Mouse (Mus musculus): ENCODE results near the gene Gpr68. TPM values are rescaled to one million over a fixed set of nuclear protein-coding genes. Genes with fewer than 3 reads are reported as not detected.

The Gpr68 gene
- polyA plus RNA-seq, 1 experiment: 0.13 TPM

GRCm38 (mm10) chr12:100890548-100890947, 17.4 kb downstream of the Gpr68 start:
- H3K79me3 ChIP-seq (ENCODE audit: low read depth): no peaks in the 10 kb centered on the region
- H3K79me2 ChIP-seq (ENCODE audit: control insufficient read depth, insufficient read depth): no peaks in the 10 kb centered on the region
- TF ChIP-seq USF1 (IDR thresholded peaks at IDR 0.05; ENCODE audit: low read depth) (no peak), CTCF (IDR thresholded peaks at IDR 0.05; ENCODE audit: control insufficient read depth, insufficient read depth, insufficient read length) (no peak)
- H3K4me3 ChIP-seq (ENCODE audit: insufficient read depth, poor library complexity, severe bottlenecking): no peak overlapping the region
- no peaks in the 10 kb centered on the region for H3K36me3 ChIP-seq (ENCODE audit: control insufficient read depth, insufficient read depth)
- no peak overlapping the region for H3ac ChIP-seq (ENCODE audit: control insufficient read depth, insufficient read length, low read depth)
- peaks cover 13% of the 10 kb centered on the region for H3K27me3 ChIP-seq (ENCODE audit: control insufficient read depth, insufficient read depth, insufficient read length)

GRCm38 (mm10) chr12:100887801-100888258, 20.2 kb downstream of the Gpr68 start:
- no peaks in the 10 kb centered on the region for H3K79me3 ChIP-seq (ENCODE audit: low read depth)
- TF ChIP-seq FOSL1 (IDR thresholded peaks at IDR 0.05; ENCODE audit: insufficient read depth, low read length, poor library complexity, severe bottlenecking): no peak
- TF ChIP-seq MYOD1 (IDR thresholded peaks at IDR 0.05; ENCODE audit: control insufficient read depth, insufficient read length, low read depth): no peak
- no peak for TF ChIP-seq MAX (IDR thresholded peaks at IDR 0.05)
- H3K27me3 ChIP-seq (ENCODE audit: control insufficient read depth, insufficient read depth, insufficient read length): peaks cover 8% of the 10 kb centered on the region
- H3ac ChIP-seq (ENCODE audit: control insufficient read depth, insufficient read length, low read depth): no peak overlapping the region
- H3K79me2 ChIP-seq (ENCODE audit: control insufficient read depth, insufficient read depth): no peaks in the 10 kb centered on the region
- H3K4me3 ChIP-seq (ENCODE audit: insufficient read depth, poor library complexity, severe bottlenecking): no peak overlapping the region
- H3K36me3 ChIP-seq (ENCODE audit: control insufficient read depth, insufficient read depth): no peaks in the 10 kb centered on the region

GRCm38 (mm10) chr12:100886877-100887276, 21.1 kb downstream of the Gpr68 start:
- no peaks in the 10 kb centered on the region for H3K36me3 ChIP-seq (ENCODE audit: control insufficient read depth, insufficient read depth)
- no peak overlapping the region for H3ac ChIP-seq (ENCODE audit: control insufficient read depth, insufficient read length, low read depth)
- H3K27me3 ChIP-seq (ENCODE audit: control insufficient read depth, insufficient read depth, insufficient read length): peaks cover 8% of the 10 kb centered on the region
- H3K4me3 ChIP-seq (ENCODE audit: insufficient read depth, poor library complexity, severe bottlenecking): no peak overlapping the region
- TF ChIP-seq USF1 (IDR thresholded peaks at IDR 0.05; ENCODE audit: low read depth): no peak
- no peak for TF ChIP-seq FOSL1 (IDR thresholded peaks at IDR 0.05; ENCODE audit: insufficient read depth, low read length, poor library complexity, severe bottlenecking)
- TF ChIP-seq CTCF (IDR thresholded peaks at IDR 0.05; ENCODE audit: control insufficient read depth, insufficient read depth, insufficient read length): no peak
- no peak for TF ChIP-seq MYOG (IDR thresholded peaks at IDR 0.05; ENCODE audit: control insufficient read depth, extremely low read depth, insufficient read length)
- no peak for TF ChIP-seq MAX (IDR thresholded peaks at IDR 0.05)
- TF ChIP-seq CEBPB (IDR thresholded peaks at IDR 0.05; ENCODE audit: low read depth): no peak
- TF ChIP-seq MYOD1 (IDR thresholded peaks at IDR 0.05; ENCODE audit: control insufficient read depth, insufficient read length, low read depth): no peak
- H3K79me3 ChIP-seq (ENCODE audit: low read depth): no peaks in the 10 kb centered on the region
- H3K79me2 ChIP-seq (ENCODE audit: control insufficient read depth, insufficient read depth): no peaks in the 10 kb centered on the region

- Histone ChIP-seq H3K27me3 (ENCODE audit: control insufficient read depth, insufficient read depth, insufficient read length) (peaks cover 8% of the 10 kb centered on the region), H3K4me3 (ENCODE audit: insufficient read depth, poor library complexity, severe bottlenecking) (no peak overlapping the region), H3K36me3 (ENCODE audit: control insufficient read depth, insufficient read depth) (no peaks in the 10 kb centered on the region), H3ac (ENCODE audit: control insufficient read depth, insufficient read length, low read depth) (no peak overlapping the region), H3K79me3 (ENCODE audit: low read depth) (no peaks in the 10 kb centered on the region), H3K79me2 (ENCODE audit: control insufficient read depth, insufficient read depth) (no peaks in the 10 kb centered on the region)
- TF ChIP-seq USF1 (IDR thresholded peaks at IDR 0.05; ENCODE audit: low read depth): no peak
- no peak for TF ChIP-seq FOSL1 (IDR thresholded peaks at IDR 0.05; ENCODE audit: insufficient read depth, low read length, poor library complexity, severe bottlenecking)
- no peak for TF ChIP-seq MAX (IDR thresholded peaks at IDR 0.05)
- TF ChIP-seq CTCF (IDR thresholded peaks at IDR 0.05; ENCODE audit: control insufficient read depth, insufficient read depth, insufficient read length): no peak
- TF ChIP-seq MYOG (IDR thresholded peaks at IDR 0.05; ENCODE audit: control insufficient read depth, extremely low read depth, insufficient read length): no peak
- TF ChIP-seq MYOD1 (IDR thresholded peaks at IDR 0.05; ENCODE audit: control insufficient read depth, insufficient read length, low read depth): no peak
- no peak for TF ChIP-seq CEBPB (IDR thresholded peaks at IDR 0.05; ENCODE audit: low read depth)
These were observed 22.4 kb downstream of the Gpr68 start for GRCm38 (mm10) chr12:100885585-100885984.

- TF ChIP-seq MAX (IDR thresholded peaks at IDR 0.05): no peak
- TF ChIP-seq CTCF (IDR thresholded peaks at IDR 0.05; ENCODE audit: control insufficient read depth, insufficient read depth, insufficient read length): no peak
- TF ChIP-seq USF1 (IDR thresholded peaks at IDR 0.05; ENCODE audit: low read depth): no peak
- TF ChIP-seq CEBPB (IDR thresholded peaks at IDR 0.05; ENCODE audit: low read depth): no peak
- TF ChIP-seq MYOD1 (IDR thresholded peaks at IDR 0.05; ENCODE audit: control insufficient read depth, insufficient read length, low read depth): no peak
- TF ChIP-seq MYOG (IDR thresholded peaks at IDR 0.05; ENCODE audit: control insufficient read depth, extremely low read depth, insufficient read length): no peak
- no peak for TF ChIP-seq FOSL1 (IDR thresholded peaks at IDR 0.05; ENCODE audit: insufficient read depth, low read length, poor library complexity, severe bottlenecking)
- Histone ChIP-seq H3K79me3 (ENCODE audit: low read depth) (no peaks in the 10 kb centered on the region), H3ac (ENCODE audit: control insufficient read depth, insufficient read length, low read depth) (no peak overlapping the region), H3K36me3 (ENCODE audit: control insufficient read depth, insufficient read depth) (no peaks in the 10 kb centered on the region), H3K79me2 (ENCODE audit: control insufficient read depth, insufficient read depth) (no peaks in the 10 kb centered on the region), H3K4me3 (ENCODE audit: insufficient read depth, poor library complexity, severe bottlenecking) (no peak overlapping the region), H3K27me3 (ENCODE audit: control insufficient read depth, insufficient read depth, insufficient read length) (peaks cover 5% of the 10 kb centered on the region)
These were observed 24.8 kb downstream of the Gpr68 start for GRCm38 (mm10) chr12:100883168-100883567.

GRCm38 (mm10) chr12:100878556-100878955, 29.4 kb downstream of the Gpr68 start:
- Histone ChIP-seq H3ac (ENCODE audit: control insufficient read depth, insufficient read length, low read depth) (no peak overlapping the region), H3K36me3 (ENCODE audit: control insufficient read depth, insufficient read depth) (no peaks in the 10 kb centered on the region), H3K4me3 (ENCODE audit: insufficient read depth, poor library complexity, severe bottlenecking) (no peak overlapping the region), H3K79me3 (ENCODE audit: low read depth) (no peaks in the 10 kb centered on the region), H3K79me2 (ENCODE audit: control insufficient read depth, insufficient read depth) (no peaks in the 10 kb centered on the region), H3K27me3 (ENCODE audit: control insufficient read depth, insufficient read depth, insufficient read length) (no peaks in the 10 kb centered on the region)
- TF ChIP-seq MYOG (IDR thresholded peaks at IDR 0.05; ENCODE audit: control insufficient read depth, extremely low read depth, insufficient read length): no peak
- no peak for TF ChIP-seq MYOD1 (IDR thresholded peaks at IDR 0.05; ENCODE audit: control insufficient read depth, insufficient read length, low read depth)
- no peak for TF ChIP-seq CEBPB (IDR thresholded peaks at IDR 0.05; ENCODE audit: low read depth)
- no peak for TF ChIP-seq USF1 (IDR thresholded peaks at IDR 0.05; ENCODE audit: low read depth)
- no peak for TF ChIP-seq CTCF (IDR thresholded peaks at IDR 0.05; ENCODE audit: control insufficient read depth, insufficient read depth, insufficient read length)
- no peak for TF ChIP-seq FOSL1 (IDR thresholded peaks at IDR 0.05; ENCODE audit: insufficient read depth, low read length, poor library complexity, severe bottlenecking)
- TF ChIP-seq MAX (IDR thresholded peaks at IDR 0.05): no peak
